Mouse (Mus musculus): ENCODE measurements around the gene Kdm6b.

The Kdm6b gene

DNA sequence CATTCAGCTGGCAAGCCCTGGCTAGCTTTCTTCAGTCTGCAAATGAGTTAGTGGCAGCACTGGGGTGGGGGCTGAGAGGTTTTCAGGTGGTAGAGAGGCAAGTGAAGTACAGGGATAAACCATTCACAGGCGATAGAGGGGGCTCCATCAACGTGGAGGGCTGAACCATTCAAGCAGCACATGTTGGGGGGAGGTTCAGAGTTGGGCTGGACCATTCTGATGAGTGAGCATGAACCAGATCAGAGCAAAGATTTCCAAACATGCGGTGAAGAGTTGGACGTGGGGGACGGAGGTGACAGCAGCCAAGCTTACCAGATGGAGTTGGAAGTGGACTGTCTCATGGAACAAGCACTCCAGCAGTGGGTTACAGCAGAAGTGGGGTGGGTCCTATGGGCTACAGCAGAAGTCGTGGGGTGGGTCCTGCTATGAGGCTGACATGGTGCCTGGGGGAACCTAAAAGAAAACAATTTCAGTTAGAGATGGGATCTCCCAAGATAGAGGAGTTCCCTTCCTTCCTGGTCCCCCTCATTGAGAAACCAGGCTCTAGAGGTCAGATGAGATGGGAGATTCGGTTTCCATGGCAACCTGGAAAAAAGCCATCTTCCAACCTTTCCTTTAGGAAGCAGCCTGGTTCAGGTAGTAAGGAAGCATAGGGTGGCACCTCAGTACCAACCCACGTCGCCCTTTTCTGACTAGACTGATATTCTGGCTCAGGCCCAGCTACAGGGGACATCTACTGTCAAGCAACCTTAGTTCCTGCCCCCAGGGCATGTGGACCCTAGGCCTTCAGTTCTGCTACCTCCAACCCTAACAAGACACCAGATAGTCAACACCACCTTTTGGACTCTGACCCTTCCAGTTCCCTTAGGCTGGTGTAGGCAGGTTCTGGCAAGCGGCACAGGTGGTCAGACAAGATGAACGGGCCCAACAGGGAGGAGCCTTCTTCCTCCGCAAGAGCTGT, at the start of gene Kdm6b:
Kdm6b (minus strand) TSS at position 455 of the 961 bp plus-strand sequence.
- peak; percentile 80 for DNase-seq

DNA sequence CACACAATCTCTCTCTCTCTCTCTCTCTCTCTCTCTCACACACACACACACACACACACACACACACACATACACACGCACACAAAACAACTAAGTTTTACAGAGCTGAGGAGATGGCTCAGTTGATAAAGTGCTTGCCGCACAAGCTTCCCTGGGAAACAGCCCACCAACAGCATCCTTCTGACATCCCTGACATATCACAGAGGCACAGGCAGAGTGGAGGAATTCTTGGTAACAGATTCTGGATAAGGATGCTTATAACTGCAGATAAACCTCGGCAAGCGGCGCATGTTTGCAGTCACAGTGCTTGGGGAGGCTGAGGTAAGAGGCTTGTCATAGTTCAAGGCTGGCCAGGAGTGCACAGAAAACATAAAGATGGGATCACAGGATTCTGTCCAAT, 48.1 kb upstream of the Kdm6b start:
- no peak for DNase-seq

DNA sequence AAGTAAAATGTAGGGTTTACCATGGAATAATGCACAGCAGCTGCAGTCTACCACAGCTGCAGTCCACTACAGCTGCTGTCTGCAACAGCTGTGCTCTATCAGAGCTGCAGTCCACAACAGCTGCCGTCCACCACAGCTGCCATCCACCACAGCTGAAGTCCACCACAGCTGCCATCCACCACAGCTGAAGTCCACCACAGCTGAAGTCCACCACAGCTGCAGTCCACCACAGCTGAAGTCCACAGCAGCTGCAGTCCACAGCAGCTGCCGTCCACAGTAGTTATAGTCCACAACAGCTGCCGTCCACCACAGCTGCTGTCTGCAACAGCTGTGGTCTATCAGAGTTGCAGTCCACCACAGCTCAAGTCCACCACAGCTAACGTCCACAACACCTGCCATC, 46.4 kb upstream of the Kdm6b start:
- peak; percentile 14 for DNase-seq

DNA sequence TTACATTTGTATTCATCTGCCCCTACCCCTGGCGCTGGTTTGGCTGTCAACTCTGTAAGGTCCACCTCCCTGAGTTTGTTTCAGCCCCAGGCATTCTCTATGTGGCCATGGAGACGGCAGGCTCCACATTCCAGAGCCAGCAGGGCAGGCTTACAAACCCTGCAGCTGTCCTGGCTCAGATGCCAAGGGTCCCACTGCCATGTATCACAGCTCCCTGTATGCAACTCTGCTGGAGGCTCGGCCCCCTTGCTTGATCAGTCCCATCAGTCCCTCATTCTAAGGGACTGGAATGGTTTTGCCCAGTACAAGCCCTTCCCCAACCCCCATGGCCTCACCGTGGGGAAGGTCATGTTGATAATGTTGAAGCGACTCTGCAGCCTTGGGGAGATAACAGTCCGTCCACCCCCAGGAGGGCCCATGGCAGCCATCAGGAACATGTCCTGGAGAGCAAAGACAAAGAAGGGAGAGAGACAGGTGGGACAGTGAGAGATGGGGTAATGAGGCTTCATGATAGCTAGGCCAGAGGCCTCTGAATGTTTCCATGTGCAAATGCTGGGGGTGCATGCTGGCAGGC, 43.6 kb upstream of the Kdm6b start:
- peak; percentile 55 for DNase-seq

DNA sequence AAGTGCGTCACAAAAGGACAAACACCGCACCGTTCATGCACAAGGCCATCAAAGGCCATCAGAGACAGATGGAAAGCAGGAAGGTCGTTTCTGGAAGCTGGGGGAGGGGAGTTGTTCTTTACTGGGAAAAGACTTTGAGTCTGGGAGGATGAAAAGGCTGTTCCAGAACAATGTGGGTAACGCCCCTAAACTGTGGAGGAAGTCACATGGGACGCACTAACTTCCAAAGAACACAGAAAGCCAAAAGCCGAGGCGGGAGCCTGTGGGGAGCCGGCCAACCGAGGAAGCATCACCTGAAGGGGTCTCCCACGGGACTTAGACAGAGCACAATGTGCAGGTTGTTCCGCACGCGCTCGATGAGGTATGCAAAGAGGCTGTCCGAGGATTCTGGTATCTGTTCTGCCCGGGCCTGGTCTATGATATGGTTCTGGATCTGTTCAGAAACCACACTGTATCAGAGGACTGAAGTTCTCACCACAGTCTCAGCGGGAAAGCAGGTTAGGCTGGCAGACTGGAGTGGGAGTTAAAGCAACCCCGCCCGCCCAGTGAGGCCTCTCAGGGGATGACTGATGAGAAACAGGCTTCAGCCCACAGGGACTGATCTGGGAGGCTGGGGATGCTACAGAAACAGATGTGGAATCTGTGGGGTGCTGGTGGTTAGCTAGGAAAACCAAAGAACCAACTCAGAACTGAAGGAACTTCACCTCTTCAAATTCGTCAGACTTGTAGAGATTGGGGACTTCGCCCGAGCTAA, 38.8 kb upstream of the Kdm6b start:
- DNase-seq, result peak; percentile 43

DNA sequence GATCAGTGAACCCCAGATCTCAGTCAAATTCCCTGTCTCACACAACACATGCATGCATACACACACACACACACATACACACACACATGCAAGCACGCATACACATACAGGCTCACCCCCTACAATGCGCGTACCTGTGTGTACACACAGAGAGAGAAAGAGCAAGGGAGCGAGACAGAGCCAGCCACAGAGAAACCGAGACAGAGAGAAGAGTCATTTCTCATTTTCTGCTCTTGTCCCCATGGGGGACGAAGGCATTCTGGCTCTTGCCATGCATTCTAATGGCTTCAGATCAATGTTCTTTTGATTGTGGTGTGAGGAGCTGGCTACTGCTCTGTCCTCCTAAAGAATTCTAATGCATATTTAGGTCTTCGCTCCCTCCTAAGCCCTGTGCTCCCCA, 33.8 kb upstream of the Kdm6b start:
- DNase-seq, result no peak

DNA sequence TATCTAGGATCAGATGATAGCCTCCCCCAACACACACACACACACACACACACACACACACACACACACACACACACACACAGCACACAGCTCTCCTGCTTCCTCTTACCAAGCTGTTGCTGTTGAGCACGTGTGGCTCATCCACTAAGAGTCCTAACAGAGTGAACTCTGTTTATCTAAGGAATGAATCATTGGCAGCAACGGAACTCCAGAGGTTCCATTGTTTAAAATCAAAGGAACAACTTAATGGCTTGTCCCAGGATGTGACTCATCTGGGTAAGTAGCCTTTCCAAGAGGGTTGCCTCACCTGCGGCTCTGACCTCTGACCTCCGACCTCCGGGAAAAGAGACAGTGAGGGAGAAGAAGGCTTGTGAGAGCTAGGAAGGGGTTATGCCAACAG, 29.9 kb upstream of the Kdm6b start:
- DNase-seq, result no peak

DNA sequence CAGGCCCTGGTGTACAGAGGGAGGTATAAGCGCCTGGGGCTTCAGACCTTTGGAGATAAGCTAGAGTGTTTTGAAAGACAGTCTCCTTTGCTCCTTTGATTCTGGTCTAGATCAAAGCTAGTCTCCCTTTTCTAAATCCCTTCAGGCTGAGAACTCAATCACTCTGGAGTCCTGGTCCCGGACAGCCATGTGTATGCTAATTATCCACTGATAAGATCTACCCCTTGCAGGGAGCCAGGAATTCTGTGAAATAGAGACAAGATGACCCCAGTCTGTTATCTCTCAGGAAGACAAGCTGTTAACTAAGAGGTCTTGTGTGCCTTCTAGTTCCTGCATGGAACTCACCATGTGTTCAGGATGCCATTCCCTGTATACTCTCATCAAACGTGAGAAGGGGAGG, 23.8 kb upstream of the Kdm6b start:
- DNase-seq, result no peak

DNA sequence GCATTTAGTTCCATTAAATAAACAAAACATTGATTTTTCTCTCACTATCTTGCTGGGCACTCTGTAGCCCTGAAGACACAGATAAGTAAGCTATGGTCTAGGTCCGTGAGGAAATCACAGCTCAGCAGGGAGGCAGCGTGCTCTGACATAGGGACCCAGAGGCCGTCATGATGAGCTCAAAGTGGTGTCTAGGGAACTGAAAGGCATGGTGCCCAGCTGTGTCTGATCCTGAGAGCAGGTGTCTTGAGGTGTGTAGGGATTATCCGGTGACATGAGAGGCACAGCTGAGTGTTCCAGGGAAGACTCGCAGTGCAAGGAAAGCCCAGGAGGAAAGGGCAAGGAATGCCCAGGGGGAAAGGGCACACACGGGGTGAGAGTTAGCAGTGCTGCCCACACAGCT, 19.7 kb upstream of the Kdm6b start:
- DNase-seq, result no peak

DNA sequence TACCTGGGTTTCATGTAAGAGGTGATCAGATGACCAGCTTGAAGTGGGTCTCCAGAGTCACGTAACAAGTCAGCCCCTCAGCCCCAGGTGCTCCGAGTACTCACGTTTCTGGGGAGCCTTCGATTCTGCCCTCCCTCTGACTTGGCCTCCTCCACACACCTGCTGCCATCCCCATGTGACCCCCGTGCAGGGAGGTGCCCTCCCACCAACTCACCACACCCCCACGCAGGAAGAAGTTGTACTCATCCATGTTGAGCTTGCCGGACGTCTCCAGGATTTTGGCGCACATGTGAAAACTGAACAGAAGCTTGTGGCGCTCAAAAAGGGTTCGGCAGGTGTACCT, 19.1 kb upstream of the Kdm6b start:
- no peak for DNase-seq

DNA sequence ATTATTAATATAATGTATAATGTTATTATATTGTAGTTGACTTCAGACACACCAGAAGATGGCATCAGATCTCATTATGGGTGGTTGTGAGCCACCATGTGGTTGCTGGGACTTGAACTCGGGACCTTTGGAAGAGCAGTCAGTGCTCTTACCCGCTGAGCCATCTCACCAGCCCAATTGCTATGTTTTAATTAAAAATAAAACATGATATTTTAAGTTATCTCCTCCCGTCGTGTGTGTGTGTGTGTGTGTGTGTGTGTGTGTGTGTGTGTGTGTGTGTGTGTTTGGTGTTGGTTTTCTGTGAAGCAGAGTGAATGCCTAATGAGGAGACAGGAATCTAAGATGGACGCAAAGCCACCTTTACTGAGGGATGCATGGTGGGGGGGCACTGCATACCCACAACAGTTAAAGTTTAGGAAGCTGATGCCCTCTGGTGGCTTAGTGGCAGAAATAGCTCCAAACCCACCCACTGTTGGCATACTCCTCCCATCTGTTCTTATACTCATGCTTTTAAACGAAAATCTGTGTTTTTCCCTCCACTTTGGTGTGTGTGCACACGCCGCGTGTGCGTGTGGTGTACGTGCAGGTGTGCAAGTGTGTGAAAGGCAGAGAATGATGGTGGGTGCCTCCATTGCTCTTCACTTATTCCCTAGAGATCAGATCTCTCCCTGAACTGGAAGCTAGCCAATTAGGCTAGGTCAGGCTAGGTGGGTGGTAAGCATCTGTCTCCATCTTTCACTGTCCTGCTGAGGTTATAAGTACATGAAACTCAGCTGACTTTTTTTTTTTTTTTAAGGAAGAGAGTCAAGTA, 18.6 kb upstream of the Kdm6b start:
- peak; percentile 91 for DNase-seq

DNA sequence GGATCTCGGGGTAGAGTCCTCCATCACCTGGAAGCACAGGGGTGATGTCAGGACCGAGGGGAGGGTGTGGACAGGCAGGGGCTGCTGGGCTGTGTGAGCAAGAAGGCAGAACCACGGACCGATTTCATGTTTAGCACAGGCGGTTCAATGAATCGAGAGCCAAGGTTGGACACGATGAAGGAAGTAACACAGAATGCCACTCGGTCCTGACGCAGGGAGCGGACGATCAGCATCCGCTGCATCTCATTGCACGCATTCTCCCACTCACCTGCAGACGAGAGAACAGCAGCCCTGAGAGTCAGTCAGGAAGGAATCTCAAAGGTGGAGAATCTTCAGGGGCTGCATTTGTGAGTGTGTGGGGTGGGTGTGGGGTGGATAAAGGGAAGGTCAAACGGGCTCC, 17.2 kb upstream of the Kdm6b start:
- DNase-seq, result no peak

DNA sequence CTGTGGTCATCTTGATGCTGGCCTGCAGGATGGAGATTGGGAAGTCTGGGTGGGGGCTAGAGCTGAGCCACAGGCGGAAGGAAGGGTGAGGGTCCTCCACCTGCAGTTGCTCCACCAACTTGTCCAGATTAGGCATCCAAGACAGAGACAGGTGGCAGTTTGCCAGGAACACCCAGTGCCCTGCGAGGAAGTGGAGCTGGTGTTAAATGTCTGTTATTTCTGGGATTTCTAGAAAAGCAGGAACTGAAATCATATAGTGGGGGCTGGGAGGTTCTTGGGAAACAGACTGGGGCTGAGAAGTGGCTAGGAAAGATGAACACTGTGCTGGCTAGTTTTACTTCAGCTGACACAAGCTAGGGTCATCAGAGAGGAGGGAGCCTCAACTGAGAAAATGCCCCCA, 15.8 kb upstream of the Kdm6b start:
- no peak for DNase-seq

DNA sequence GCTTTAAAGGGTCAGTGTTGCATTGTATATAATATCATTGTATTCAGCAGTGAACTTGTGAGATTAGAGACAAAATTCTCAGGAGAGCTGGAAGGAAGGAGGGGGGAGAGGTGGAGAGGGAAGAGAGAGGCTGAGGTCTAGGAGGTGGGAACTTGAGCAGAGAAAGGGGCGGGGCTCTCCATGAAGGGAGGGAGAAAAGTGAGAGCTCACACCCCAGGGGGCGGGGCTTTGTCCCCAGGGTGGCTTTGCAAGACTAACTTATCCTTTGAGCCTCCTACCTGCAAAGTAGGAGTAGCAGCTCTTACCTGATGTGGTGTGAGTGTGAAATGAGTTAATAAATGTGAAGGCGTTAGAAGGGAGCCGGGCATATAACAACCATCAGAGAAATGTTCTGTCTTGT, 15.3 kb upstream of the Kdm6b start:
- DNase-seq, result peak; percentile 61

DNA sequence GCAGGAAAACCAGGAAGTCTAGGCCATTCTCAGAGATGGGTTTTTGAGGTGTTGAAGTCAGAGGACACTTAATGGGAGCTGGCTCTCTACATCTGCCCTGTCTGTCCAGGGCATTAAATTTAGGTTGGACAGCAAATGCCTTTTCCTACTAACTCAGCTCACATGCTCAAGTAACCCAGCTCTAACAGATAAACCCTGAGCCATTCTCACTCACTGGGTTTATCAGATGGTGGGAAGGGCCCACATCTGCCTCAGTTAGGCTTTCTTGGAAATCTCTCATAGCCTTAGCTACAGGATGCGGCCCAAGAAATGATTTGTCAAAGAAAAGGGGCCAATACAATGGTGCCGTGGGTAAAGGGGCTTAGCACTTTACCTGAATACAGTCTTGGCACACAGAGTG, 12.8 kb upstream of the Kdm6b start:
- DNase-seq, result no peak

DNA sequence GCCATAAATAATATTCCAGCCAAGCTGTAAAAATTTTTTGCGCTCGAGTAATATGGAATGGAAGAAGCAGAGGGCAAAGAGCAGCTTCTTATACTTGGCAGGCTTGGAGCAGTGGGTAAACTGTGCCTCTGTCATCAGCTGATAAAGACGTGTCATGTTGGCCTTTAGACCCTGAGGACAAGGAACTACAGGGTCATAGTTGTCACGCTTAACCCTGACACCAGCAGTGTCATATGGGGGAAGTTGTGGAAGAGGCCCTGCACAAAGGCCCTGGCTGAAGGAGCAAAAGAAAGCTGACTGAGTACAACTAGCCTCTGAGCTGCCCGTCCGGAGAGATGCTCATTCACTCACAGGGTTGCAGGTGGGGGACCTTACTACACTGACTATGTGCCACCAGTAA, 10.4 kb upstream of the Kdm6b start:
- no peak for DNase-seq

DNA sequence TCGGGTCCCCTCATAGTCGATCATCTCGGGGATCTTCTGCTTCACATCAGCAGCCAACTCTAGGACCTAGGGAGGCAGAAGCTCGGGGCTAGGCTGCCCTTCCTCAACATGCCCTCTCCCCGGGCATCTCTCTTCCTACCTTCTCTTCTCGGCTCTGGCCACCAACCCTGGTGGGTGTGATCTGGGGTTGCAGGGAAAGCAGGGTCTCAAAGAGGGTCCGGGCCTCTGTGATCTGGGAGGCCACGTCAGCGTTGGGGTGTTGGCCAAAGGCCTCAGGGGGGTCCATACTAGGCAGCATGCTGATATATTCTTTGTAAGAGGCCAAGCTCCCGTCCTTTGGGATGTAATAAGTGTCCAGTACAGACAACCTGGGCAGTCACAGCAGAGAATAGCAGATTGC, 9.4 kb upstream of the Kdm6b start:
- DNase-seq, result no peak

DNA sequence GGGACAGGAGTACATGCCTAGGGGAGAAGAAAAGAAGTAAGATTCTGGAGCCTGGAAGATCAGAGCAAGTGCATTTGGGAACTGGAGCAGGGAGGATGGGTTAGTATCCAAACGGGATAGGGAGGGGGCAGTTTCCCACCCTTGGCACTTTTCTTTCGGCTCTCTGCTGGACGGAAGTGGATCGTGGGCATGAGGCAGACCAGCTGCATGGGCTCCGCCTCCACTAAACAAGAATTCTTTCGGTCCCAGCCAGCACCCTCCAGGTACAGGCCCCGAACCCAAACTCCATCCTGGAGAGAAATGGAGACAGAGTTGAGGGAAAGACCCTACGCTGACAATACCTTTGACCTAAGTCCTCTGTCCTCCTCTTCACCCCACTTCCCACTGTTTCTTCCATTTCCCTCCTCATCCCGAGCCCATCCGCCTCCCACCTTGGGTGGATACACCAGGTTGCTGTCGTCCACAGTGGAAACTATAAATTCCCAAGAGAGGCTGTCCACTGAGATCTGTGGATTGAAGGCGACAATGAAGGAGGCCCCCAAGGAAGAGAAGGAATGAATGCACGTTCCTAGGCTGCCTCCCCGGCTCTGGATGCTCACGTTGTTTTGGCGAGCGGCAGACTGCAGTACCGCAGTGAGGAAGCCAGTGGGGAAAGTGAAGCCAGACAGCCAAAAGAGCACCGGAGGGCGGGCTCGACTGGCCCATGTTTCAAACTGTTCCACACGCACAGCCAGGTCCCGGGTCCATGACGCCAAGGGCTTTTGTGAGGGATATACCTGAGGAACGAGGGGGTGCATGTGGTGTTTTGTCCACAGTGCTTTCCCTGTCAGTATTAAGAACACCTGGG, 7.9 kb upstream of the Kdm6b start:
- DNase-seq, result peak; percentile 42

DNA sequence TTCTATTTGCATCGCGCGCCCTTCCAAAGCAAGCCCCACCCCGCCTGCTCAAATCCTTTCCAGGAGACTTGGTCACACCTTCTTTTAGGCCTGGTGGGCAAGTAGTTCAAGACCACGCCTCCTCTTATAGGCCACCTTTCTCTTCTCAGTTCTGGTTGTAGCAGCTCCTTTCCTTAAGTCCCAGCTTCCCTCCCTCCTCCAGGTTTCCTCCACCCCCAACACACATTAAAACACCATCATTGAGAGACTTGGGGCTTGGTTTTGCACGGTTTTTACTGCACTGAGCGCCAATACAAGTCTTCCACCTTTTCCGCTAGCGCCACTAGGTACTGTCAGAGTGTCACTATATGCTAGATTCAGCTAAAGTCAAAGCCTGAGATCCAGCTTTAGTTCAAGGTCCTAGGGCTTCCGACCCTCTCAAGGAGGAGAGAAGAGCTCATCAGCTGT, 7.1 kb upstream of the Kdm6b start:
- DNase-seq, result no peak

DNA sequence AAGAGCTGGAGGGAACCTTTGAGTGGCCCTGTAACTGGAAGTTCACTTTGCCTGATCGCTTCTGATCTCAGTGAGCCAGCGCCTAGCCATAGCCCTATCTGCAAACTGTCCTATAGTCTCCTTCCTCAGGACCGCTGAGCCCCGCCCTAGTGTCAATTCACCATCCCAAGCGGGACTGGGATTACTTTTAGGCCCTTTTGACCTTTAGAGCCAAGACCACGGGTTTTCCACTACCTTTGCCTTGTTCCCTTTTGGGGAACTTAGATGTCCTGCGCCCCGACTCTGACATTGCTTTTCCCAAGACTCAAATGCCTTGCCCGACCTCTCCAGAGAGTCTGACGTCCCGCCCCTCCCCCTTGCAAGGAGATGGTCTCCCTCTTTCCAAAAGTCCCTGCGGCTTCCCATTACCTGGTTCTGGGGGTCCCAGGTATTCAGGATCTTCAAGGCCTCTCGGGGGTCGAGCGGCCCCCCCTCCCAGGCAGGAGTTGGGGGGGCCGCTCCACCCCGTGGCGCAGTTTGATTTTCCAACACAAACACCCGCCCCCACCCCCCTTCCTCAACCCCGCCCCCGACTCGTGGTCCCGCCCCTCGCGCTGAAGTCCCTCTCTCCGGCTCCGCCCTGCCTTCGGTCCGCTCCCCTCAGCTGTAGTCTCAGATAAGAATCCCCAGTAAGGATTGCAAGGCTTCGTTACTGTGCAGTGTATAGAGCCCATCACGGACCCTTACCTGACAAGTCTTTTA, 6.5 kb upstream of the Kdm6b start:
- peak; percentile 78 for DNase-seq

DNA sequence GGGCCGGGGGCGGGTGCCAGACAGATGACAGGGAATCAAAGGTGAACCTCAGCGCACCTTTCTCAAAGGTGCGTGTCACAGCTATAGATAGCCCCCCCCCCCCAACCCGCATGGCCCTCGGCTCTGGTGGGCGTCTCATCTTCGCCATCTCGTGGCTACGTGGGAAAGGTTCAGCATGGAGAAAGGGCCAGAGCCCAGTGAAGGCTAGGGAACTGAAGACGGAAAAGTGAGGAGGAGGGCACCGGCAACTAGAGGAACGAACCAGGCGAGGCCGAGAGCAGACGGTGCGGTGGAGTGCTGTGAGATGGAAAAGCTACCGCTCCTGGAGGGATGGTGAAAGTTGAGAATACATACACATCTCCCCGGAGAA, 6.0 kb upstream of the Kdm6b start:
- DNase-seq, result no peak
